Mouse (Mus musculus): ENCODE data around the gene Ubtd2. TPM values are rescaled to one million over a fixed set of nuclear protein-coding genes. Genes with fewer than 3 reads are reported as not detected.

Ubtd2 gene
- polyA plus RNA-seq, 1 experiment from 2014 or later = 60.9 TPM

DNA sequence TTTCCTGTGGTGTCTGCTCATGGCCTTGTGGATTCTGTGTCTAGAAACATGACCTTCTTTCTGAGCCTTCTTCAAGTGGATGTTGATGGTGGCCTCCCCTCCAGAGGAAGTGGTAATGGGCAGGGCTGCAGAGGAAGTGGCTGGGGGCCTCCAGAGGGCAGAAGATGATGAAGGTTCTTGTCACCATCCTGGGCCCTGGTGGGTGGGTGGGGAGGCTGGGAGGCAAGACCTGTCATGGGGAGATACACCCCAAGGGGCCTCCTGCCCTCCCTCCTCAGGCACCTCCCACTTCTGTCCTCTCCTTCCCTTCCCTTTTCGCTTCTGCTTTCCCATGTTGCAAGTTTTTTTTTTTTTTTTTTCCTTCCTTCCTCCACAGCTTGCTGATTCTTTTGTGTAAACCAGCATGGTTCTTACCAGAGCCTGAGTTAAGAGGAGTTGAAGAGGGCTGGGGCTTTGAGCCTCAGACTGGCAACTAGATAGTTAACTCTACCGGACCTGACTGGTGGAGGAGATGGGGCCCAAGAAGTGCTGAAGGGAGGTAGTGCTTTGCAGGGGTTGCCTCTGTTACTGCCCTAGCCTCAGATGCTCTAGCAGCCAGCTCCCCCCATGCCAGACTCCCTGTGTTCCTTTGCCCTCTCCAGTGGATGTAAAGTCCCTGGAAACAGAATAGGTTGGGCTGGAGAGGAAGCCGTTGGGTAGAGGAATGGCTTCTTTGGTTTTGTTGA, 87.7 kb downstream of the Ubtd2 start:
- 0 out of 2 replicates have a peak overlapping the region, but pooled peaks have one; percentile 4 for H3K27ac ChIP-seq (replicated peaks)
- DNase-seq (ENCODE audit: low spot score) = no peak
- peaks cover 25% of the 10 kb centered on the region; the same call in 1 of the 2 replicates for H3K27me3 ChIP-seq (ENCODE audit: low read depth, poor library complexity, severe bottlenecking)
- no peaks in the 10 kb centered on the region for H3K36me3 ChIP-seq
- no peaks in the 10 kb centered on the region for H3K9me3 ChIP-seq (replicated peaks)
- 31% methylated on average over 3 of the region's 3 CpGs for WGBS
- peaks cover 20% of the 10 kb centered on the region for H3K4me1 ChIP-seq
- H3K4me3 ChIP-seq = no peak overlapping the region

GRCm38 (mm10) chr11:32544041-32544440, 88.9 kb downstream of the Ubtd2 start:
- H3K4me3 ChIP-seq = no peak overlapping the region
- no peaks in the 10 kb centered on the region for H3K36me3 ChIP-seq
- H3K9me3 ChIP-seq (replicated peaks) = no peaks in the 10 kb centered on the region
- WGBS = 89% methylated on average over 6 of the region's 6 CpGs
- H3K4me1 ChIP-seq = peaks cover 16% of the 10 kb centered on the region
- no peak for DNase-seq (ENCODE audit: low spot score)
- H3K27me3 ChIP-seq (ENCODE audit: low read depth, poor library complexity, severe bottlenecking) = peaks cover 14% of the 10 kb centered on the region; the same call in 1 of the 2 replicates
- H3K27ac ChIP-seq (replicated peaks) = no peak overlapping the region

DNA sequence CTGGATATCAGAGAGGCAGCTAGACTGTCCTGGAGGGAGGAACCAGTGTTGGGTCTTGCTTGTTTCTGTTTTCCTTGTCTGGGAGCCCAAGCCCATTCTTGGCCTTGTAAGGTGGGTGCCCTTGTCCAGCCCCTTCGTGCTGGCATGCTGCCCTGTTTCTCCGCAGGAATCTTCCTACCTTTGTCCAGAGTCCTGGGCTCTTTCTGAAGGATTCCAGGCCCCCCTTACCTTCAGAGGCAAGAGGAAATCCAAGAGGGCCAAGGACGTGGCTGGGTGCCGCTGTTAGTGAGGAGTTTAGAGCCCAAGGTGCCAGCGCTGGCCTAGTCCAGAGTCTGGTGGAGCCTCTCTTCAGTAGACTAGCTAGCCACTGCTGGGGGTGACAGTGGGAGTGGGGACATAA, 89.3 kb downstream of the Ubtd2 start:
- Histone ChIP-seq H3K4me3 (no peak overlapping the region), H3K36me3 (no peaks in the 10 kb centered on the region), H3K27me3 (ENCODE audit: low read depth, poor library complexity, severe bottlenecking) (peaks cover 9% of the 10 kb centered on the region; the same call in 1 of the 2 replicates), H3K4me1 (peaks cover 21% of the 10 kb centered on the region), H3K9me3 (replicated peaks) (no peaks in the 10 kb centered on the region), H3K27ac (replicated peaks) (peak overlapping the region; percentile 23; the same call in 1 of the 2 replicates)
- 94% methylated on average over 5 of the region's 5 CpGs for WGBS
- no peak for DNase-seq (ENCODE audit: low spot score)

- WGBS = 70% methylated on average over 12 of the region's 12 CpGs
- H3K9me3 ChIP-seq (replicated peaks) = no peaks in the 10 kb centered on the region
- H3K36me3 ChIP-seq = no peaks in the 10 kb centered on the region
- DNase-seq (ENCODE audit: low spot score) = no peak
- H3K4me1 ChIP-seq = peaks cover 29% of the 10 kb centered on the region
- H3K27me3 ChIP-seq (ENCODE audit: low read depth, poor library complexity, severe bottlenecking) = peaks cover under 1% of the 10 kb centered on the region; the same call in 1 of the 2 replicates
- H3K27ac ChIP-seq (replicated peaks) = no peak overlapping the region
- H3K4me3 ChIP-seq = no peak overlapping the region
Measured at GRCm38 (mm10) chr11:32545605-32546004, 90.4 kb downstream of the Ubtd2 start.

DNA sequence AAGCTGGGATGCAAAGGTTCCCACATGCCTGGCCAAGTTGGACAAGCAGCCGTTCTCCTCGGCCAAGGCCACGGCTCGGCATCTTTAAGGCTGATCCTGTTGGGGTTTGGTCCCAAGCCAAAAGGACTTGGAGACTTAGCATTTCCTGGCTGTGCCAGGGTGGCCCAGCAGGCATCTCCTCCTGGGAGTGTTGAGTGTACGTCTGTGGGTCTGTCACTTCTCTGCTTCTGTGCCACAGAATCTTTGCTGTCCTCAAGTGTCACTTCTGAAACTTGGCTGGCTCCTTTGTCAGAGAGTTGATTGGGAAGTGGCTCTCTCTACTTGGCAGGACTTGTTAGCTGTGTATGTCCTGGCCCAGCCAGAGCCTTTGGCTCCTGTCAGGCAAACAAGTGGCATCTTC, 91.3 kb downstream of the Ubtd2 start:
- 91% methylated on average over 5 of the region's 5 CpGs for WGBS
- peaks cover 33% of the 10 kb centered on the region for H3K4me1 ChIP-seq
- no peak for DNase-seq (ENCODE audit: low spot score)

GRCm38 (mm10) chr11:32547391-32547947, 92.3 kb downstream of the Ubtd2 start:
- 82% methylated on average over 10 of the region's 10 CpGs for WGBS
- H3K27ac ChIP-seq (replicated peaks) = peak overlapping the region; percentile 50; the same call in 1 of the 2 replicates
- H3K36me3 ChIP-seq = no peaks in the 10 kb centered on the region
- peaks cover 40% of the 10 kb centered on the region for H3K4me1 ChIP-seq
- H3K9me3 ChIP-seq (replicated peaks) = no peaks in the 10 kb centered on the region
- no peaks in the 10 kb centered on the region for H3K27me3 ChIP-seq (ENCODE audit: low read depth, poor library complexity, severe bottlenecking)
- H3K4me3 ChIP-seq = no peak overlapping the region
- no peak for DNase-seq (ENCODE audit: low spot score)

More for the DNA sequence above, 91.3 kb downstream of the Ubtd2 start:
- H3K27me3 ChIP-seq (ENCODE audit: low read depth, poor library complexity, severe bottlenecking) = no peaks in the 10 kb centered on the region
- no peaks in the 10 kb centered on the region for H3K9me3 ChIP-seq (replicated peaks)
- H3K36me3 ChIP-seq = no peaks in the 10 kb centered on the region
- no peak overlapping the region for H3K4me3 ChIP-seq
- no peak overlapping the region for H3K27ac ChIP-seq (replicated peaks)

DNA sequence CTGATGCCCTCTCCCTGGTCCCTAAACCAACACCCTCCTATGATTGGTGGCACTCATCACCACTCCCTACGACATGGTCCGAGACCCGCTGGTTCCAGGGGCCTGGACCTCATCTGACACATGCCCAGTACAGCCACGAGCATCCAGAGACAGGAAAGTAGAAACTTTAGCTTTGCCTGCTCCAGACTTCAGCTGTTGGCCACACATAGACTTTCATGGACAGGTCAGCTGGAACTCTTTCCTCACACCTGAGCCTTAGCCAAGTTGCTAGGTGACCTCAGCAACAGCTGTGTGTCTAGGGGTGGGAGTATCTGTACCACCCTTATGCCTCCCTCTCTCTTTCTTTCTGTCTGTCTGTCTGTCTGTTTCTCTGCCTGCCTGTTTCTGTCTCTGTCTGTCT, 93.1 kb downstream of the Ubtd2 start:
- H3K36me3 ChIP-seq = no peaks in the 10 kb centered on the region
- H3K4me1 ChIP-seq = peaks cover 40% of the 10 kb centered on the region
- no peak overlapping the region for H3K27ac ChIP-seq (replicated peaks)
- DNase-seq (ENCODE audit: low spot score) = no peak
- no peaks in the 10 kb centered on the region for H3K9me3 ChIP-seq (replicated peaks)
- H3K27me3 ChIP-seq (ENCODE audit: low read depth, poor library complexity, severe bottlenecking) = no peaks in the 10 kb centered on the region
- WGBS = 87% methylated on average over 4 of the region's 4 CpGs
- no peak overlapping the region for H3K4me3 ChIP-seq

GRCm38 (mm10) chr11:32549236-32549635, 94.1 kb downstream of the Ubtd2 start:
- no peaks in the 10 kb centered on the region for H3K9me3 ChIP-seq (replicated peaks)
- H3K27ac ChIP-seq (replicated peaks) = peak overlapping the region; percentile 14; the same call in 1 of the 2 replicates
- no peaks in the 10 kb centered on the region for H3K36me3 ChIP-seq
- H3K4me3 ChIP-seq = no peak overlapping the region
- H3K4me1 ChIP-seq = peaks cover 45% of the 10 kb centered on the region
- no peaks in the 10 kb centered on the region for H3K27me3 ChIP-seq (ENCODE audit: low read depth, poor library complexity, severe bottlenecking)
- whole genome bisulfite sequencing = 75% methylated on average over 6 of the region's 6 CpGs
- no peak for DNase-seq (ENCODE audit: low spot score)

DNA sequence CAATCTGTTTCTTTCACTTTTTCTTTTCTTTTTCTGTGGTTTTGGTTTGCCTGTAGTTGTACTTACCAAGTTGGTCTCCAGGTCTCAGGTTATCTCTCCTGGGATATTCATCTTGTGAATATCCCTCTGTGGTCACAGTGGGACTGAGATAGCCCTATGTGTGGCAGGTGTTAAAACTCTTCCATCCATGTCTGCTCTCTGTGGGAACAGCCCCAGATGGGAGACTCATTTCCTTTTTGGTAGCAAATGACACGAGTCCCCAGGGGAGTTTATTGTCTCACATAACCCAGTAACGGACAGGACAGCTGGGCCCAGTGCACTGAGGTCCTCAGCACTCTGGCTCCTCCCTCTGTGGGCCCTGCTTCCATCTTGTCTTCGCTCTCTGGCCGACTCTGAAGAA, 94.9 kb downstream of the Ubtd2 start:
- 70% methylated on average over 4 of the region's 4 CpGs for WGBS
- H3K4me1 ChIP-seq = peaks cover 45% of the 10 kb centered on the region
- H3K4me3 ChIP-seq = no peak overlapping the region
- H3K27me3 ChIP-seq (ENCODE audit: low read depth, poor library complexity, severe bottlenecking) = no peaks in the 10 kb centered on the region
- no peaks in the 10 kb centered on the region for H3K36me3 ChIP-seq
- H3K27ac ChIP-seq (replicated peaks) = peak overlapping the region; percentile 24; the same call in 1 of the 2 replicates
- no peak for DNase-seq (ENCODE audit: low spot score)
- H3K9me3 ChIP-seq (replicated peaks) = no peaks in the 10 kb centered on the region

DNA sequence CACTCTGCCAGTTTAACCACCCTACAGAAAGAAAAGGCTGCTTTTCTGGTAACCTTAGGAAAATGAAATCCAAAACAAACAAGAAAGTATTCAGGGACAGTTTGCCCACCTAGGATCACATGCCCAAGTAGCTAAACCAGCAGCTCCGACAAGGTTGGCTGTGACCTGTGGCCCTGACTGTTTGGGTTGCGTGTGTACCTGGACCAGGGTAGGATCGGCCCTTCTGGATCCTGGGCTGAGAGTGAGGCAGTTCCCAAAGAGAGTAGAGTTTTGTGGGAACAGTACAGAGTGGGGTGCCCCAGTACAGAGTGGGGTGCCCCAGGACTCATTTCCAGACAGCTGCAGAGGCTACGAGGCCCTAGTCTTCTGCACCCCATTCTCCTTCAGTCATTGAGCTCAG, 95.9 kb downstream of the Ubtd2 start:
- peaks cover 45% of the 10 kb centered on the region for H3K4me1 ChIP-seq
- 95% methylated on average over 4 of the region's 4 CpGs for WGBS
- no peak for DNase-seq (ENCODE audit: low spot score)
- H3K27me3 ChIP-seq (ENCODE audit: low read depth, poor library complexity, severe bottlenecking) = no peaks in the 10 kb centered on the region
- H3K36me3 ChIP-seq = no peaks in the 10 kb centered on the region
- H3K9me3 ChIP-seq (replicated peaks) = no peaks in the 10 kb centered on the region
- H3K27ac ChIP-seq (replicated peaks) = no peak overlapping the region
- no peak overlapping the region for H3K4me3 ChIP-seq

- Histone ChIP-seq H3K36me3 (no peaks in the 10 kb centered on the region), H3K4me1 (peaks cover 45% of the 10 kb centered on the region), H3K9me3 (replicated peaks) (no peaks in the 10 kb centered on the region), H3K27ac (replicated peaks) (peak overlapping the region; percentile 42; the same call in 1 of the 2 replicates), H3K4me3 (no peak overlapping the region), H3K27me3 (ENCODE audit: low read depth, poor library complexity, severe bottlenecking) (no peaks in the 10 kb centered on the region)
- 85% methylated on average over 12 of the region's 12 CpGs for WGBS
- no peak for DNase-seq (ENCODE audit: low spot score)
Measured at GRCm38 (mm10) chr11:32551579-32552297, 96.6 kb downstream of the Ubtd2 start.

DNA sequence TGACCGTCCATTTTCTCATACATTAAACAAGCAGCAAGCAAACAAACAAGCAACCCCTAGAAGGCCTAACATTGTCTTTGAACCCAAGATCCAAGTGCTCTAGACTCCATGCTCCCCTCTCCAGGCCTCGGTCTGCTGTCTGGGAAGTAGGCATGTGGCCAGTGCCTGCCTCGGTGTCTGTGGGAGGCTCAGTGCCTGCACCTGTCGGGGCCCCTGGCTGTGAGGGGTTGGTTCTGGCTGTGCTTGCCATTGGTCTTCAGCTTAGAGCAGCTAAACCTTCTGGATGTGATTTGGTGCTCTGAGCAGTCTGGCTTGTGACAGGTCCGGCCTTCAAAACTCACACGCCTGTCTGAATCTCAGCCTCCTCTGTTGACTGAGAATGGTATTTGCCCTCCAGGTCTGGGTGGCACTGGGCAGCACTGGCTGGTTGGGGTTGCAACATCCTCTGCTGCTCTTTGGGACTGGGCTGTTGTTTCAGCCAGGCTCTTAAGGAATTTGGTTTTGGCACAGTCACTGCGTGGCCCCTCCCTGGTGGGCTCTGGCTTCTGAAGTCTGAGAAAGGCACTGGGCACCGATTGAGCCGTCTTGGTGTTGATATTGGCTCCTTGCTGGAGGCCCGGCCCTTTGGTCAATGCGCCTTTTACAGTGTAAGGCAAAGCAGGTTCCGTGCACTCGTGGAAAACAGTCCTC, 97.4 kb downstream of the Ubtd2 start:
- WGBS = 83% methylated on average over 13 of the region's 13 CpGs
- no peak for DNase-seq (ENCODE audit: low spot score)
- Histone ChIP-seq H3K9me3 (replicated peaks) (no peaks in the 10 kb centered on the region), H3K4me3 (no peak overlapping the region), H3K4me1 (peaks cover 44% of the 10 kb centered on the region), H3K27ac (replicated peaks) (peak overlapping the region; percentile 42), H3K36me3 (no peaks in the 10 kb centered on the region), H3K27me3 (ENCODE audit: low read depth, poor library complexity, severe bottlenecking) (no peaks in the 10 kb centered on the region)

Measured in midbrain, embryonic 10.5 days (tissue).